Mouse (Mus musculus) myocyte (in vitro differentiated cells): Measurements from ENCODE around the gene A530064D06Rik. TPM values are rescaled to one million over a fixed set of nuclear protein-coding genes. Genes with fewer than 3 reads are reported as not detected.

Experiments used
- H3K27me3 ChIP-seq: one replicate; pipeline ENCODE4 v1.6.1; 2011; ENCODE audit not compliant: control insufficient read depth, insufficient read depth, insufficient read length
- H3K36me3 ChIP-seq: one replicate; pipeline ENCODE4 v1.6.1; 2011; ENCODE audit not compliant: control insufficient read depth, insufficient read depth
- H3K4me2 ChIP-seq: one replicate; pipeline ENCODE4 v1.6.1; 2011; ENCODE audit warnings: low read depth, control low read depth
- H3K4me3 ChIP-seq: one replicate; pipeline ENCODE4 v1.5.1; 2011; ENCODE audit warnings: mild to moderate bottlenecking, control low read depth, moderate library complexity
- H3K79me2 ChIP-seq: one replicate; pipeline ENCODE4 v1.6.1; 2011; ENCODE audit not compliant: control insufficient read depth, insufficient read depth
- H3ac ChIP-seq: one replicate; pipeline ENCODE4 v1.6.1; 2011; ENCODE audit not compliant: control insufficient read depth, insufficient read length
- CEBPB ChIP-seq: IDR thresholded peaks from 2 replicates; pipeline ENCODE4 v1.6.1; 2011; ENCODE audit warnings: mild to moderate bottlenecking, moderate library complexity; ENCODE audit not compliant: poor library complexity, insufficient read depth, severe bottlenecking
- E2F4 ChIP-seq: IDR thresholded peaks from one replicate; pipeline ENCODE4 v1.6.1; 2011; ENCODE audit warnings: mild to moderate bottlenecking, control low read depth, moderate library complexity; ENCODE audit not compliant: insufficient read depth
- MAX ChIP-seq: IDR thresholded peaks from one replicate; pipeline ENCODE4 v1.6.1; 2011; ENCODE audit warnings: low read depth, mild to moderate bottlenecking, control low read depth
- MYOD1 ChIP-seq, 3 experiments: IDR thresholded peaks; one replicate each; pipeline ENCODE4 v1.6.1; 2011; ENCODE audit warnings: control low read depth in 2 of 3, low read depth in 2 of 3, mild to moderate bottlenecking in 2 of 3, moderate library complexity in 1 of 3; ENCODE audit not compliant: insufficient read length in 2 of 3, control insufficient read depth in 1 of 3
- MYOG ChIP-seq, 3 experiments: IDR thresholded peaks; one replicate each; pipeline ENCODE4 v1.6.1; 2011; ENCODE audit warnings: control low read depth in 2 of 3, low read depth in 2 of 3, mild to moderate bottlenecking in 2 of 3; ENCODE audit not compliant: insufficient read length in 2 of 3, control insufficient read depth in 1 of 3, insufficient read depth in 1 of 3
- POLR2A ChIP-seq: IDR thresholded peaks from one replicate; pipeline ENCODE4 v1.6.1; 2011; ENCODE audit warnings: low read depth, mild to moderate bottlenecking, control low read depth, moderate library complexity; ENCODE audit not compliant: insufficient read length
- POLR2AphosphoS2 ChIP-seq: IDR thresholded peaks from one replicate; pipeline ENCODE4 v1.6.1; 2011; ENCODE audit warnings: low read depth, control low read depth; ENCODE audit not compliant: insufficient read length
- REST ChIP-seq: IDR thresholded peaks from one replicate; pipeline ENCODE4 v1.6.1; 2011; ENCODE audit warnings: mild to moderate bottlenecking, control low read depth, moderate library complexity; ENCODE audit not compliant: insufficient read depth, insufficient read length
- SRF ChIP-seq: IDR thresholded peaks from one replicate; pipeline ENCODE4 v1.6.1; 2011; ENCODE audit warnings: low read depth; ENCODE audit not compliant: control insufficient read depth, insufficient read length
- TCF12 ChIP-seq: IDR thresholded peaks from one replicate; pipeline ENCODE4 v1.6.1; 2011; ENCODE audit warnings: mild to moderate bottlenecking, control low read depth; ENCODE audit not compliant: poor library complexity, insufficient read depth, severe bottlenecking
- TCF3 ChIP-seq: IDR thresholded peaks from one replicate; pipeline ENCODE4 v1.6.1; 2011; ENCODE audit warnings: low read depth, control low read depth; ENCODE audit not compliant: insufficient read length
- USF1 ChIP-seq: IDR thresholded peaks from one replicate; pipeline ENCODE4 v1.6.1; 2011; ENCODE audit warnings: low read depth, mild to moderate bottlenecking, control low read depth, moderate library complexity
- polyA plus RNA-seq: library from polyadenylated mRNA; unstranded; fragments of >200 nt; fragmentation: generic; extraction: Trizol; gene quantifications from one replicate; pipeline ENCODE4 v1.2.1, GENCODE M21; 2012; ENCODE audit warnings: missing spikeins

The A530064D06Rik gene
- polyA plus RNA-seq, 1 experiment, result not detected

DNA sequence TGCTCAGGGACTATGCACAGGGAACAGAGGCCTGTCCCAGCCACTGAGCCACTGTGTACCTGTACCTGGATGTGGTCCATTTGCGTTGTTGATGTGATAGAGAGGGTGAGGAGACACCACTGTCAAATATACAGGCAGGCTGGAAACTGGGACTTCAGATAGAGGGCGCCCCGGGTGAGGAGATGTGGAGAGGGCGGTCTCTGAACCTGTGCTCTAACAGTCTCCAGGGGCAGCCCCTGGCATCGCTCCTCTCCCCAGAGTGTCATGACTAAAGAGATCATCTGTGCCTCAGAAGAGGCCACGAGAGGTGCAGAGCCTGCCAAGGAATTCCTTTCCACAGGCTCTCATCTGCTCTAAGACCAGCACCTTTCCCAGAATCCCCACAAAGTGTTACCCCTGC, 59.2 kb downstream of the A530064D06Rik start:
- Histone ChIP-seq H3ac (no peak overlapping the region), H3K36me3 (no peaks in the 10 kb centered on the region), H3K4me3 (no peak overlapping the region), H3K4me2 (no peak overlapping the region), H3K27me3 (peaks cover 13% of the 10 kb centered on the region), H3K79me2 (no peaks in the 10 kb centered on the region)
- TF ChIP-seq E2F4 (no peak), CEBPB (no peak), MAX (no peak), POLR2AphosphoS2 (no peak), POLR2A (no peak), MYOG (IDR thresholded peaks at IDR 0.05; ENCODE audit: control insufficient read depth in 1 of 3, insufficient read depth in 1 of 3, insufficient read length in 2 of 3, low read depth in 2 of 3) (no peak), SRF (no peak), TCF3 (no peak), MYOD1 (IDR thresholded peaks at IDR 0.05; ENCODE audit: control insufficient read depth in 1 of 3, insufficient read length in 2 of 3, low read depth in 2 of 3) (no peak), REST (no peak)

DNA sequence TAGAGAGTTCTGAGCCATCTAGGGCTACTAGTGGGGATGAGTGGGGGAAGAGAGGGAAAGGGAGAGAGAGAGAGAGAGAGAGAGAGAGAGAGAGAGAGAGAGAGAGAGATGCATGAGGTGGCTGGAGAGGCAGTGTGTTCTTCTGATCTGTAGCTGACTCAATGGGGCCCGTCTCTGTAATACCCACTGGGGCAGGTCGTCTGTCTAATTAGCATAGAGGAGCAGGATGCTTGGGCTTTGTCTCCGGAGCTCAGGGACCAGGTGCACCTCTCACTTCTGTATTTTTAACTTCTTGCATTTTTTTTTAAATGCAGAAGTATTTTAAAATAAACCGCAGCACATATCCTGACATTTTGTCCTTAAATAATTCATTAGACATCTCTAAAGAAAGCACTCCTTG, 59.7 kb downstream of the A530064D06Rik start:
- Histone ChIP-seq H3K4me3 (no peak overlapping the region), H3ac (no peak overlapping the region), H3K79me2 (no peaks in the 10 kb centered on the region), H3K36me3 (no peaks in the 10 kb centered on the region), H3K27me3 (peaks cover 18% of the 10 kb centered on the region), H3K4me2 (no peak overlapping the region)
- TF ChIP-seq MAX, result no peak
- TF ChIP-seq REST, result no peak
- no peak for TF ChIP-seq TCF3
- no peak for TF ChIP-seq SRF
- no peak for TF ChIP-seq POLR2AphosphoS2
- TF ChIP-seq TCF12, result no peak

GRCm38 (mm10) chr17:48100441-48101417, 66.3 kb downstream of the A530064D06Rik start:
- H3K4me3 ChIP-seq, result no peak overlapping the region
- TF ChIP-seq POLR2A, result no peak
- peak in 2 of 3 experiments; percentile 2 to 29 for TF ChIP-seq MYOG (IDR thresholded peaks at IDR 0.05; ENCODE audit: control insufficient read depth in 1 of 3, insufficient read depth in 1 of 3, insufficient read length in 2 of 3, low read depth in 2 of 3)
- TF ChIP-seq MAX, result no peak
- TF ChIP-seq TCF12, result no peak
- TF ChIP-seq REST, result no peak
- TF ChIP-seq MYOD1 (IDR thresholded peaks at IDR 0.05; ENCODE audit: control insufficient read depth in 1 of 3, insufficient read length in 2 of 3, low read depth in 2 of 3), result peak in 2 of 3 experiments; percentile 33 to 51
- TF ChIP-seq POLR2AphosphoS2, result no peak
- TF ChIP-seq TCF3, result no peak
- peak; percentile 65 for TF ChIP-seq E2F4
- TF ChIP-seq USF1, result no peak
- no peak for TF ChIP-seq CEBPB
- no peak for TF ChIP-seq SRF
- no peaks in the 10 kb centered on the region for H3K79me2 ChIP-seq
- H3ac ChIP-seq, result no peak overlapping the region
- no peaks in the 10 kb centered on the region for H3K36me3 ChIP-seq
- H3K27me3 ChIP-seq, result peaks cover 58% of the 10 kb centered on the region
- H3K4me2 ChIP-seq, result peak overlapping the region; percentile 34

- TF ChIP-seq POLR2A (no peak), MAX (no peak), SRF (no peak), POLR2AphosphoS2 (no peak), MYOD1 (IDR thresholded peaks at IDR 0.05; ENCODE audit: control insufficient read depth in 1 of 3, insufficient read length in 2 of 3, low read depth in 2 of 3) (no peak), MYOG (IDR thresholded peaks at IDR 0.05; ENCODE audit: control insufficient read depth in 1 of 3, insufficient read depth in 1 of 3, insufficient read length in 2 of 3, low read depth in 2 of 3) (no peak), USF1 (no peak), TCF12 (no peak), CEBPB (no peak), REST (no peak)
- Histone ChIP-seq H3ac (no peak overlapping the region), H3K27me3 (peaks cover 68% of the 10 kb centered on the region), H3K4me2 (peak overlapping the region; percentile 30), H3K4me3 (no peak overlapping the region), H3K36me3 (no peaks in the 10 kb centered on the region), H3K79me2 (no peaks in the 10 kb centered on the region)
These were observed 67.8 kb downstream of the A530064D06Rik start for GRCm38 (mm10) chr17:48099312-48099711.

Other genes starting within 250 kb of the A530064D06Rik start
- 24.7 TPM for gene Foxp4, start 242.6 kb downstream of the A530064D06Rik start, polyA plus RNA-seq
- gene 1700122O11Rik, start 129.0 kb downstream of the A530064D06Rik start, polyA plus RNA-seq, result not detected
- not detected for gene 1700067P10Rik, start 78.0 kb downstream of the A530064D06Rik start, polyA plus RNA-seq
- not detected for gene 9830107B12Rik, start 21.0 kb downstream of the A530064D06Rik start, polyA plus RNA-seq
- gene Trem1, start 65.5 kb upstream of the A530064D06Rik start, polyA plus RNA-seq, result not detected
- gene Trem3, start 80.5 kb upstream of the A530064D06Rik start, polyA plus RNA-seq, result 2.4 TPM
- not detected for gene Treml4, start 97.0 kb upstream of the A530064D06Rik start, polyA plus RNA-seq
- gene Treml2, start 132.2 kb upstream of the A530064D06Rik start, polyA plus RNA-seq, result not detected
- not detected for gene B430306N03Rik, start 148.9 kb upstream of the A530064D06Rik start, polyA plus RNA-seq
- gene Trem2, start 179.1 kb upstream of the A530064D06Rik start, polyA plus RNA-seq, result 0.04 TPM
- 0.22 TPM for gene Treml1, start 192.6 kb upstream of the A530064D06Rik start, polyA plus RNA-seq
- gene Nfya, start 242.6 kb upstream of the A530064D06Rik start, polyA plus RNA-seq, result 17.0 TPM
- gene Oard1, start 242.7 kb upstream of the A530064D06Rik start, polyA plus RNA-seq, result 7.5 TPM